Mouse (Mus musculus) adrenal gland (tissue): ENCODE measurements around the gene Arhgef28.

Source experiments
- intact Hi-C: fragments of 180-260 bp; cut with DNase I; formaldehyde crosslinking; loops from one replicate; pipeline ENCODE4 v1.15.1; 2025
- long read RNA-seq, 2 experiments: library from polyadenylated mRNA; unstranded; transcript quantifications; one replicate each; pipeline ENCODE4 v2.0.0; 2020; ENCODE audit warnings: borderline replicate concordance in 1 of 2; ENCODE audit not compliant: insufficient replicate concordance in 1 of 2

Arhgef28 gene
- long read RNA-seq, experiment 1, partial matches to known transcripts: 9 of 12 reads
- long read RNA-seq, experiment 1, other reads (novel, unspliced or antisense): 3 of 12 reads
- long read RNA-seq, experiment 2, partial matches to known transcripts: 32 of 38 reads
- long read RNA-seq, experiment 2, other reads (novel, unspliced or antisense): 6 of 38 reads

DNA sequence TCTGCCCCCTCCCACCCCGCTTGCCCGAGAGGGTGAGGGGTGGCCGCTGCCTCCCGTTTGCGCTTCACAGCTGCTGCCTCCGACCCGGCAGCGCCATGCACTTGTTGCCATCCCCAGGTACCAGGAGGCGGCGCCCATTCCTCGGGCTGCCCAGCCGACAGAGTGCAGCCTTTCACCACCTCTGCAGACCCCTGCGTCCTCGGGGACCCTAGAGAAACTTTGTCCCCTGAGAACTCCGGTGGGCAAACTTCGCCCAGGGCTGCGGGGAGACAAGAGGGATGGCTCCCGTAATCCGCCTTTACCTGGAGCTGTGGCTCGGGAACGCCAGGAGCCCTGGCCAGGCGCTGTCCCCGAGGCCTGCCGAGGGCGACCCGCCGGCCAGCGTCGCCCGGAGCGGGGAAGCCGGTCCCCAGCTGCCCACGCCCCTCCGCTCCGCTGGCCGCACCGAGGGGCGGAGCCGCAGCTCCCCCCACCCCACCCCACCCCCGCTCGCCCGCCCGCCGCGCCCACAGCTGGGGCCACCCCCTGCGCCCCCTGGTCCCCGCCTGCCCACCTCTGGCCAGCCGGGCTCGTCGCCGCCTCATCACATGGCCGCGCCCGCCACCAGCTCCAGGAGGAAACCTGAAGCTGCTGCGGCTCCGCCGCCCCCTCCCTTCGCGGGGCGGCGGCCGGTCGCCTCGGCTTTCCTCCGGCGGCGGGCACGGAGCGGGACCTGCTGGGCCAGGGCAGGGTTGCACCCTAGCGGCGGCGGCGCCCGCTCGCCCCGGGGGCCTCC is at the start of gene Arhgef28:
Gene Arhgef28, minus strand, starts transcription at position 669 of the 775 bp plus-strand sequence.
- intact Hi-C loops: no loop called here

DNA sequence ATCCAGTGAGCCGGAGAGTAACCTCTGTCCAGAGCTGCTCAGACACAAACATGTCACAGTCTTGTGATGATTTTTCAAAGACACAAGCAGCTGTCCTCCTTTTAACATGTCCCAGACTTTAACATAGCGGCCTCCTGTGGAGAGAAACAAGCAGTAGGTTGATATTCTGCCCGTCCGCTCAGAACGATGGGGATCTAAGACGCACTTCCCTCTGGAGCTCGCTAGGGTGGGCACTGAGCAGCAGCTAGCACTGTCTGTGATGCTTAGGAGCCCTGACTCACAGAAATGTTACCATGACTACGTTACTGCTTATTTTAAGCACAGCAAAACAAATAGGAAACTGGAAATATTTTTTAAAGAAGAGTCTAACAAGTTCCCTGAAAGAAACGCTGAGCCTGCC is 48.7 kb upstream of the Arhgef28 start:
- intact Hi-C loops: no loop called here

GRCm38 (mm10) chr13:98249594-98249993 is 43.4 kb upstream of the Arhgef28 start:
- intact Hi-C loops: no loop called here

- intact Hi-C loops: no loop called here
Observed at GRCm38 (mm10) chr13:98245386-98245785, 39.1 kb upstream of the Arhgef28 start.

DNA sequence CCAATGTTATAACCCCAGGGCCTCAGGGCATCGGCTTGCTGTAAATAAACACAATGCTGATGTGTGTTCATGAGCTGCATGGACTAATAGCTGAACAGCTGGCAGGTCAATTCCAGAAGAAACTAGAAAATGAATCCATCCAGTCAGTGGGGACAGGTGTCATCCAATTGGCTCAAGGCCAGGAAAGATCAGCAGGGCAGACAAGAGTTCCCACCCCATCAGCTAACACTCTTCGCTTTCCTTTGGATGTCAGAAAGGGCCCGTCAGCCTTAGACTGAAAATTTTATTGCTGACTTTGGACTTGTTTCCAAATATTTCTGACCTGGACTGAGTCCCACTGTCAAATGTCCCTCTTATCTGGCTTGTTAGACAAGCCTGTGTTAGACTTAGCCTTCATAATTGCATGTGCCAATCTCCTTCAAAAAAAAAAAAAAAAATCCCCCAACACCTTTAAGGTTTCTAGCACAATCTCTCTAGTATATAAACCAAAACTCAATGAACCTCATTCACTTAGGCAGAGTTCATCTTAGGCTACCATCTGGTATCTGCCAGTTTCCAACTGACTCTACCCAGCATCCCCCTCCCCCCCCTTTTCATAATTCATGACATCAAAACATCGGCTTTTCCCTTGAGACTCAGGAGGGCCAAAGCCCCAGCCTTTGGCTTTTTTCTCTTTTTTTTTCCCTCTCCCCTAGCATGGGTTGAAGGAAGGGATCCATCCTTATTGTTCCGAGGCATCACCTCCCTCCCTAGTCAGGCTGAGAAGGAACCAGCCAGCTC is 38.5 kb upstream of the Arhgef28 start:
- intact Hi-C loops: no loop called here

- intact Hi-C loops: no loop called here
Observed at GRCm38 (mm10) chr13:98241531-98242282, 35.5 kb upstream of the Arhgef28 start.

- intact Hi-C loops: no loop called here
Observed at GRCm38 (mm10) chr13:98239978-98240641, 33.9 kb upstream of the Arhgef28 start.

- intact Hi-C loops: no loop called here
Observed at GRCm38 (mm10) chr13:98235451-98235850, 29.2 kb upstream of the Arhgef28 start.

DNA sequence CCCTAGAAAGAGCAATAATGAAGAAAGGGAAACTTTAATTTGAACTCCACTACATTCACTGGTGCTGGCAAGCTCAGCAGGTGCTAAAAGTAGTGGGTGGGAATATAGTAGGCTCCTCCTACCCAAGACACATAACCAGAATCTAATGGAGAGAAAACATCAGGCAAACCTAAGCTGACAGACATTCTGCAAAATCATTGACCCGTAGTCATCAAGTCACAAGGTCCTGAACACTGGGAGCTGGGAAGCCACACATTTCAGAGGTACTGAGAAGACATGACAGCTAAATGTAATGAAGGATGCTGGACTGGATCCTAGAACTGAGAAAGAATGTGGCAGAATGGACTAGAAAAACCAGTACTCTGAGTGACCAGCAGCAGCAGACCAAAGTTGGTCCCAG is 24.3 kb upstream of the Arhgef28 start:
- intact Hi-C loops: no loop called here

- intact Hi-C loops: no loop called here
Observed at GRCm38 (mm10) chr13:98226225-98226624, 20.0 kb upstream of the Arhgef28 start.

- intact Hi-C loops: loop anchor here (2.0 kb wide), 1 partner anchor 192 kb away; no protein-coding TSS in a partner anchor
Observed at GRCm38 (mm10) chr13:98222848-98223247, 16.6 kb upstream of the Arhgef28 start.

DNA sequence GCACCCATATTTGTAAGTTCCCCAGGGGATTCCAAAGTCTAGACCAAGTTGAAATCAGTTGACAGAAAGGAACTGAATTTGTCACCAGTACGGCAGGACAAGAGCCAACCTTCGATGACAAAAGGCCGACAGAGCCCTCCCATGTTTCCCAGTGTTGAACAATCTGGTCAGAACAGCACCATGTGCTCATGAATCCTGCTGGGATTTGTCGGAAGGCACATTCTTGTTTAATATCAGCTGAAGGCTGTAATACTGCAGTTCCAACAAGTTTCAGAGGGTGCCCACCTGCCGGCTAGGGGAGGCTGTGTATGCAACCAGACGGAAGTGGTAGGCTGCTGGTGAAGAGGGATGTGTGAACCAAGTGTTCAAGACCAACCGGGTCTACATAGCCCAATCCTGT is 3.9 kb upstream of the Arhgef28 start:
- intact Hi-C loops: no loop called here

GRCm38 (mm10) chr13:98208842-98209241 is 2.6 kb upstream of the Arhgef28 start:
- intact Hi-C loops: no loop called here

DNA sequence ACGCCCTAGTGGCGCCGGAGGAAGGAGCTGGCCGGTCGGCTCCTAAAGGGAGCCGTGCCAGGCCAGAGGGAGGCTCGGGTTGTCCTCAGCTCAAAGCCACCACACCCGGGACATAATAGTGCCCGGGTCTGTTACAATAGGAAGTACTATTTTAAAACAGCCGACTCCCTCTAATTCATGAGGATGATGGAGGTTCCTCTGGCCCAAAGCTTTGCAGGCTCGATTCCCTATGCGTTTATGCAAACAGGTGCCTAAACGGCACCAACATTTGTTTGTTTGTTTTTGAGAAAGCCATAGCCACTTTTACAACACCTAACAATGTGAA is 269 bp upstream of the Arhgef28 start:
- intact Hi-C loops: no loop called here

DNA sequence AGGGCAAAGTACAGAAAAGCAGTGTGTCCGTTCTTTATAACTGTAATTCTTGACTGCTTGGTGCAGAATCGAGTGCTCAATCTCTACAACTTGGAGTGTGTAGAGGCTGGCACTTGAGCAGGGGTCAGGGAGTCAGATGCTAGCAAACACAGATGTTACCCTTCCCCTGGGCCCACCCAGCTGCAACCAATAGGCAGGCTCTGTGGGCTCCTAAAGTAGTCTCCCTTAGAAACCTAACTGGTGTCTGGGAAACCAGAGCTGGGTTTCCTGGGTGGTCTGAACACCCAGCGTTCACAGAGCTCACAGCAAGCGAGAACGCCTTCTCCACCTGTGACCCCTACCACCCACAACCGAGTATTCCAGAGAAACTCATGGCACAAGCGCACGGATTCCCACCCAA is 1.1 kb downstream of the Arhgef28 start:
- intact Hi-C loops: no loop called here

- intact Hi-C loops: no loop called here
Observed at GRCm38 (mm10) chr13:98204371-98204770, 1.9 kb downstream of the Arhgef28 start.

GRCm38 (mm10) chr13:98201436-98201835 is 4.8 kb downstream of the Arhgef28 start:
- intact Hi-C loops: no loop called here

DNA sequence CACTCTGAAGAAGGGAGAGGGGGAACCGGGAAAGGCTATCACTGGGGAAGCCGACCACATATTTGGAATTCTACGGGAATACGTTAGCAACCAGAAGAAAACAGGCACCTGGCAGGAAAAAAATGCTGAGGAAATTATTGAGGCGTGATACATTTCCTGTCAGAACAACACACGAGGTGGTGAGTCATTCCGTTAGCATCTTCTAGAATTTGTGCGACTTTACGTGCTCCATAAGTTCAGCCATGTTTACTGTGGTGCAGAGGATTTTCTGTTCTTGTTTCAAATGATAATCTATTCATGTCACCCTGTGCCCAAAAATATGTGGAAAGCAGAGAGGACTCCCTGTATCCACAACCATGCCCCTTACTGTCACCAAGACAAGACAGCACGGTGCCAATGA is 13.6 kb downstream of the Arhgef28 start:
- intact Hi-C loops: no loop called here

GRCm38 (mm10) chr13:98188500-98188899 is 17.7 kb downstream of the Arhgef28 start:
- intact Hi-C loops: no loop called here

DNA sequence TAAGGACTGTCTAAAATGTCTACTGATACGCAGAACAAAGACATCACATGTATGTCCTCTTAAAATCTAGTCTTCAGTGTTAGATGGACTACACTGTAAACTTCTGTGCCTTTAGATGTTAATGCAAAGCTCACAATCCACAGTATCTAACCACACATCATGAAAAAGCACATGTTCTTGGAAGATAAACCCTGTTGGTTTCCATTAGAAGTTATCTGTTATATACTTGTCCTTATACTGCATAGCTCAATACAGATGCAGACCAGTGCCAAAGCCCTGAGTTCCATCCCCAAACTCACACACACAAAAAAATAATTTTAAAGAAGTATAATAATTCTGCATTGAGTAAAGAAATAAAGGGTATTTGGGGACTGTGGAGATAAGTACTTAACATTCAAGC is 18.3 kb downstream of the Arhgef28 start:
- intact Hi-C loops: no loop called here

GRCm38 (mm10) chr13:98186179-98186578 is 20.1 kb downstream of the Arhgef28 start:
- intact Hi-C loops: no loop called here
